8 mouse cellular contexts compared by ENCODE assay signal in genomic region chr1:55087932-55088610, GRCm38 (mm10). TPM values are rescaled to one million over a fixed set of nuclear protein-coding genes. Genes with fewer than 3 reads are reported as not detected.
DNase-seq lines count a peak whose midpoint lies in the region; ATAC-seq and TF ChIP-seq lines count a peak whose summit lies in the region.

TSS of gene Hspe1 (plus strand) at chr1:55088132.
TSS of gene Hspd1 (minus strand) at chr1:55088243.

- H3K36me3 ChIP-seq in hindbrain, postnatal 0 days (ENCODE audit: insufficient read depth, low read length), result peaks cover 18% of the 10 kb centered on the region; the same call in 1 of the 2 replicates

- H3K27me3 ChIP-seq in hindbrain, postnatal 0 days (ENCODE audit: insufficient read depth, low read length), result no peaks in the 10 kb centered on the region

- TF ChIP-seq CTCF in gastrocnemius, adult 2 months (IDR thresholded peaks at IDR 0.05), result no peak
- peak; percentile 13; the same call in 1 of the 2 replicates for TF ChIP-seq CTCF in hindbrain, postnatal 0 days (IDR thresholded peaks at IDR 0.05; ENCODE audit: low read depth)
- TF ChIP-seq CTCF in left cerebral cortex, adult 2 months (IDR thresholded peaks at IDR 0.05), result no peak

- intact Hi-C loops in gastrocnemius, adult 2 months (cut with DNase I), result loop anchor here (1.0 to 2.0 kb wide), 3 partner anchors 35 to 61 kb away; partner anchors contain the start of genes Coq10b, Mob4 and Sf3b1
- intact Hi-C loops in left cerebral cortex, adult 2 months (cut with DNase I), result loop anchor here (1.0 to 10.0 kb wide), 4 partner anchors 35 to 297 kb away; partner anchors contain the start of genes Coq10b, Mob4 and Sf3b1

- H3K4me2 ChIP-seq in hindbrain, postnatal 0 days (ENCODE audit: low read depth, low read length), result peak within 1 kb of the TSS; percentile 90

- peak; percentile 96 for DNase-seq in WW6 (ENCODE audit: low read depth, low spot score)
- DNase-seq in cerebellum, postnatal 4 days (ENCODE audit: low spot score in 2 of 2), result peak; percentile 97 to 98
- DNase-seq in gastrocnemius, adult 2 months, result peak; percentile 99
- DNase-seq in hindbrain, postnatal 0 days (ENCODE audit: low spot score), result peak; percentile 99
- peak; percentile 98 to 99 for DNase-seq in left cerebral cortex, adult 2 months (ENCODE audit: extremely low spot score in 1 of 2, low spot score in 2 of 2)
- peak; percentile 97 to 98 for DNase-seq in right cerebral cortex, adult 2 months (ENCODE audit: low spot score in 2 of 2)
- DNase-seq in urinary bladder, postnatal 14 days (ENCODE audit: low spot score), result peak; percentile 99

- H3K27ac ChIP-seq in gastrocnemius, adult 2 months, result peak within 1 kb of the TSS; percentile 99
- H3K27ac ChIP-seq in hindbrain, postnatal 0 days, result peak within 1 kb of the TSS; percentile 97
- H3K27ac ChIP-seq in left cerebral cortex, adult 2 months, result peak within 1 kb of the TSS; percentile 95

- under 1% methylated on average over 56 of the region's 76 CpGs for WGBS in hindbrain, postnatal 0 days

- peak within 1 kb of the TSS; percentile 92 for H3K4me3 ChIP-seq in gastrocnemius, adult 2 months
- peak within 1 kb of the TSS; percentile 94 for H3K4me3 ChIP-seq in hindbrain, postnatal 0 days (ENCODE audit: low read length)
- H3K4me3 ChIP-seq in left cerebral cortex, adult 2 months, result peak within 1 kb of the TSS; percentile 63

- H3K9me3 ChIP-seq in hindbrain, postnatal 0 days (ENCODE audit: low read length), result no peaks in the 10 kb centered on the region

- H3K4me1 ChIP-seq in hindbrain, postnatal 0 days (ENCODE audit: insufficient read depth, low read length), result peaks cover 14% of the 10 kb centered on the region

- ATAC-seq in hindbrain, postnatal 0 days, result peak; percentile 97
- ATAC-seq in megakaryocyte, adult 5-6 weeks (ENCODE audit: poor library complexity, severe bottlenecking), result peak; percentile 85

- H3K9ac ChIP-seq in hindbrain, postnatal 0 days (replicated peaks; ENCODE audit: low read length), result peak within 1 kb of the TSS; percentile 88

RNA-seq across cellular contexts. Expression of gene Hspe1, which starts in this region (rescaled TPM):
- 100 to 1,000 TPM in 1 of 2 experiments, 10 to 100 TPM in 1; 77.1 to 120 TPM for total RNA-seq in gastrocnemius, adult 2 months (2021)
- 64.3 and 65.2 TPM in 2 replicates for total RNA-seq in hindbrain, postnatal 0 days (2014; rRNA removed)
- 284 and 309 TPM in 2 replicates for polyA plus RNA-seq in hindbrain, postnatal 0 days (2015; fragmentation: Nextera tagmentation; extraction: Ambion mirVana)
- total RNA-seq in left cerebral cortex, adult 2 months (2021), result 10 to 100 TPM; 81.1 to 84.2 TPM
- total RNA-seq in megakaryocyte, adult 5-6 weeks (2015), result 119 TPM in 2 replicates
- total RNA-seq in megakaryocyte, adult 5-6 weeks (2017), result 121 and 162 TPM in 2 replicates

RNA-seq across cellular contexts. Expression of gene Hspd1, which starts in this region (rescaled TPM):
- total RNA-seq in gastrocnemius, adult 2 months (2021), result 100 to 1,000 TPM; 156 to 249 TPM
- total RNA-seq in hindbrain, postnatal 0 days (2014; rRNA removed), result 61.6 and 71.8 TPM in 2 replicates
- polyA plus RNA-seq in hindbrain, postnatal 0 days (2015; fragmentation: Nextera tagmentation; extraction: Ambion mirVana), result 248 and 253 TPM in 2 replicates
- total RNA-seq in left cerebral cortex, adult 2 months (2021), result 100 to 1,000 TPM; 151 to 170 TPM
- total RNA-seq in megakaryocyte, adult 5-6 weeks (2015), result 56.6 and 68.6 TPM in 2 replicates
- total RNA-seq in megakaryocyte, adult 5-6 weeks (2017), result 112 and 120 TPM in 2 replicates

Comparison
In these comparisons a context has a peak if more than half of its experiments do, and no peak if none do; other contexts are left out.
1. Peak in every context shown above with its lines: DNase-seq, ATAC-seq, H3K4me3 ChIP-seq and H3K27ac ChIP-seq.